Mouse (Mus musculus): ENCODE measurements around the gene Yme1l1.

The Yme1l1 gene

GRCm38 (mm10) chr2:23155777-23156607 is at the start of gene Yme1l1, which contains the start of gene Mastl:
TSS of gene Yme1l1 (plus strand) at chr2:23156369.
TSS of gene Mastl (minus strand) at chr2:23156024.
- peak; percentile 98 for DNase-seq

GRCm38 (mm10) chr2:23119573-23119972 is 36.6 kb upstream of the Yme1l1 start:
- DNase-seq, result no peak

- no peak for DNase-seq
These were observed 959 bp upstream of the Yme1l1 start for GRCm38 (mm10) chr2:23155199-23155621.

- no peak for DNase-seq
These were observed 476 bp downstream of the Yme1l1 start for GRCm38 (mm10) chr2:23156608-23157081.

- no peak for DNase-seq
These were observed 16.1 kb downstream of the Yme1l1 start for GRCm38 (mm10) chr2:23172305-23172704.

- DNase-seq, result no peak
These were observed 38.2 kb downstream of the Yme1l1 start for GRCm38 (mm10) chr2:23194366-23194765.

- no peak for DNase-seq
These were observed 44.9 kb downstream of the Yme1l1 start for GRCm38 (mm10) chr2:23201034-23201433.

GRCm38 (mm10) chr2:23202900-23203670 is 46.9 kb downstream of the Yme1l1 start:
- no peak for DNase-seq

- no peak for DNase-seq
These were observed 50.9 kb downstream of the Yme1l1 start, which contains the start of gene 4931423N10Rik for GRCm38 (mm10) chr2:23207070-23207526. TSS of gene 4931423N10Rik (plus strand) at chr2:23207476.

GRCm38 (mm10) chr2:23213661-23214060 is 57.5 kb downstream of the Yme1l1 start:
- no peak for DNase-seq

- DNase-seq, result no peak
These were observed 69.0 kb downstream of the Yme1l1 start for GRCm38 (mm10) chr2:23225199-23225598.

- DNase-seq, result no peak
These were observed 72.3 kb downstream of the Yme1l1 start for GRCm38 (mm10) chr2:23228463-23228862.

- no peak for DNase-seq
These were observed 78.0 kb downstream of the Yme1l1 start for GRCm38 (mm10) chr2:23234065-23234773.
